Mouse (Mus musculus) limb, embryonic 11.5 days (tissue): ENCODE measurements around the gene Medag. TPM values are rescaled to one million over a fixed set of nuclear protein-coding genes. Genes with fewer than 3 reads are reported as not detected.
A peak's percentile ranks its signal among the peaks of the same experiment; 100 is the strongest.

ENCODE experiments used
- ATAC-seq: fragments of 200-750 bp; cut with Nextera tagmentation; 2 replicates; pipeline ENCODE4 v1.8.0; 2017; ENCODE audit warnings: low read depth; ENCODE audit not compliant: insufficient number of reproducible peaks, low FRiP score, low TSS enrichment
- DNase-seq: peaks from one replicate; pipeline ENCODE4 v3.0.0-alpha.2; 2015; ENCODE audit warnings: low spot score
- H3K27ac ChIP-seq: fragments of 300-500 bp; sonication (generic); replicated peaks from 2 replicates; pipeline ENCODE4 v1.5.1; 2014; ENCODE audit warnings: low read depth, mild to moderate bottlenecking, low read length
- H3K27me3 ChIP-seq: fragments of 300-500 bp; sonication (generic); 2 replicates; pipeline ENCODE4 v1.6.1; 2014; ENCODE audit warnings: mild to moderate bottlenecking, low read length, mixed read lengths; ENCODE audit not compliant: control insufficient read depth, insufficient read depth
- H3K36me3 ChIP-seq: fragments of 300-500 bp; sonication (generic); 2 replicates; pipeline ENCODE4 v1.6.1; 2014; ENCODE audit warnings: mild to moderate bottlenecking, low read length, moderate library complexity, mixed read lengths; ENCODE audit not compliant: control insufficient read depth, insufficient read depth
- H3K4me1 ChIP-seq: fragments of 300-500 bp; sonication (generic); 2 replicates; pipeline ENCODE4 v1.6.1; 2014; ENCODE audit warnings: low read length, mixed read lengths; ENCODE audit not compliant: control insufficient read depth, insufficient read depth
- H3K4me2 ChIP-seq: fragments of 300-500 bp; sonication (generic); 2 replicates; pipeline ENCODE4 v1.6.1; 2014; ENCODE audit warnings: low read depth, mild to moderate bottlenecking, moderate library complexity; ENCODE audit not compliant: severe bottlenecking
- H3K4me3 ChIP-seq: fragments of 300-500 bp; sonication (generic); 2 replicates; pipeline ENCODE4 v1.5.1; 2014; ENCODE audit warnings: low read depth, low read length
- H3K9ac ChIP-seq: fragments of 300-500 bp; sonication (generic); 2 replicates; pipeline ENCODE4 v1.6.1; 2014; ENCODE audit warnings: mild to moderate bottlenecking, low read length
- H3K9me3 ChIP-seq: fragments of 300-500 bp; sonication (generic); 2 replicates; pipeline ENCODE4 v1.6.1; 2016; ENCODE audit warnings: low read length; ENCODE audit not compliant: control insufficient read depth
- WGBS: fragments of 180-500 bp; shearing (Covaris S2); extraction: QIAGEN DNeasy Blood & Tissue Kit; methylation state at CpG from one replicate; pipeline ENCODE4 v1.1.7; 2014; 5-methylcytosine and 5-hydroxymethylcytosine counted together
- polyA plus RNA-seq: library from polyadenylated mRNA; unstranded; fragments of >200 nt; fragmentation: Nextera tagmentation; extraction: Ambion mirVana; gene quantifications from 2 replicates; pipeline ENCODE4 v1.2.1, GENCODE M21; 2014

Medag gene
- polyA plus RNA-seq: 0.32 and 0.50 TPM in 2 replicates

DNA sequence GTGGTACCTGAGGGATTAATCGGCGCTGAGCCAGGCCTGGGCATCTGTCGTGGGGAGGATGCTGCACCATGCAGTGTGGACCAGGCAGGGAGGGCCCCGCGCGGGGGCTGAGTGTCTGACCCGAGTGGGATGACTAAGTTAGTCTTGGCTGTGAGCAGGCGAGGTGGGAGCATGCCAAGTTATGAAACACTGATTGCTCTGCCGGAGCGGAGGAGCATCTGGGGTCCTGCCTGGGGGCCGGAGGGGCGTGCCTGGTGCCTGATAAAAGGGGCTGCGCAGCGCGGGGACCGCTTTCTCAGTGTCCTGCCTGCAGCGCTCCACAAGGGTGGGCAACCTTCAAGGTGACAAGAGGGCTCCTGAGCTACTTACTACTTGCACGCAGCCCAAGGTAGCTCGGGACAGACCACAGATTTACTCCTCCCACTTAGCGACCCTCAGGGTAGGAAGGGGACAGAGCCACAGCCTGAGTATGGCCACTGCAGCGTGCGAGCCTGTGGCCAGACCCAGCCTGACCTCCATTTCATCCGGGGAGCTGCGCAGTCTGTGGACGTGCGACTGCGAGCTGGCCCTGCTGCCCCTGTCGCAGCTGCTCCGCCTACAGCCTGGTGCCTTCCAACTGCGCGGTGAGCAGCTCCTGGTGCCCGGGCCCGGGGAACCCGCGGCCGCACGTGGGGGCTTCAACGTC, at the start of gene Medag:
Medag (plus strand) TSS at position 241 of the 685 bp plus-strand sequence.
- peak within 1 kb of the TSS; percentile 80 for H3K4me2 ChIP-seq
- H3K4me1 ChIP-seq: peaks cover 11% of the 10 kb centered on the region
- no peak within 1 kb of the TSS for H3K27ac ChIP-seq

DNA sequence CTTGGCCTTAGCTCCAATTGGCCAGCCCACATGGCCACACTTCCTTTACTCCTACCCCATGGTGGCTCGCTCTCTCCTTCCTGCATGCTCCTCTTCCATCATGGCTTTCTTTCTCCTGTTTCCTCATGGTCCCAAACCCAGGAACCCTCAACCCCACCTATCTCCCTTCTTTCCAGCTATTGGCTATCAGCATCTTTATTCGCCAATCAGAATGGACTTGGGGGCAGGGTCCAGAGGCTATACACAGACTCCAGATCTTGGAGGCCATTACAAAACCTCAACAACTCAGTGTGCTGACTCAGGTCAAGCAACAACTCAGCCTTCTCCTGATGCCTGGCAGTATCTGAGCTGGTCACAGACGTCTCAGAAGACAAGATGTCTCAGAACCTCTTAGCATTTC, 48.9 kb upstream of the Medag start:
- DNase-seq (no peak), ATAC-seq (no peak)
- Histone ChIP-seq H3K4me2 (no peak overlapping the region), H3K9me3 (peaks cover 4% of the 10 kb centered on the region; the same call in 1 of the 2 replicates), H3K36me3 (no peaks in the 10 kb centered on the region), H3K4me1 (no peaks in the 10 kb centered on the region), H3K4me3 (no peak overlapping the region), H3K27ac (no peak overlapping the region), H3K9ac (no peak overlapping the region), H3K27me3 (no peaks in the 10 kb centered on the region)
- 90% methylated on average over 3 of the region's 3 CpGs for WGBS

More for the DNA sequence above, at the start of gene Medag:
- 6% methylated on average over 38 of the region's 38 CpGs for WGBS
- 0 out of 2 replicates have a peak, but pooled peaks have one; percentile 51 for ATAC-seq
- Histone ChIP-seq H3K9ac (peak within 1 kb of the TSS; percentile 56), H3K9me3 (peaks cover 3% of the 10 kb centered on the region; the same call in 1 of the 2 replicates), H3K4me3 (peak within 1 kb of the TSS; percentile 28), H3K27me3 (peaks cover 11% of the 10 kb centered on the region), H3K36me3 (no peaks in the 10 kb centered on the region)
- DNase-seq: peak; percentile 60

DNA sequence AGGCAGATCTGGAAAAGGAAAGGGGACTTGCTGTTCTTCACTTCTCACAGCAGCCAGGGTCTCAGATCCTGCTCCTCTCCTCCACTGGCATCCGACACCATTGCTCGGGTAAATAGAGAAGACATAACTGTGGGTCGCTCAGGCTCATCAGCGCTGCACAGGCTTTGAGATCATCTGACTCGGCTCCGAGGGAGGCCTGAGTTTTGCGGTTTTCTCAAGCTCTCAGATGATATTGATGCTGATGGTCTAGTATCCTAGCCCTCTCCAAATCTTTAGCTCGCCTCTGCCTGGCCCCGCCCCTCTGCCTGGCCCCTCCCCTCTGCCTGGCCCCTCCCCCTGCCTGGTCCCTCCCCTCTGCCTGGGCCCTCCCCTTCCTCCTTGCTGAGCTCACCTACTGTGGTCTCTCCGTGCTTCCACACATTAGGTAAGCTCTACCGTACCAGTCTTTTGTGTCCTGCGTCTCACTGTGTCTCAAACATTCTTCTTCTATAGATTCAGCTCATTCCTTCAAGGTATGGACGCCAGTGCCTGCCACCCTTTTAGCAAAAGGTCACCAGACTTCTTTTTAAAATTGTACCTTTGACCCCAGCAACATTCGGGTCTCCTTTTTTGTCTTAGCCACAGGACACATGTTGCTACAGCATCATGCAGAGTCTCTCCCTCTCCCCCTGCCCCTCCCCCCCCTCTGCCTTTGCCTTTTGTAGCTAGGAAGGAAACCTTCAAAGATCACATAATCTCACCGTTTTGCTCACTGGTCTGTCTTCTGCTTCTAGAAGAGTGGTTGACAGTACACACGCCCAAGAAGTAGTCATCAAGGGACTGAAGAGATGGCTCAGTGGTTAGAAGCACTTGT, 47.4 kb upstream of the Medag start:
- DNase-seq: no peak
- Histone ChIP-seq H3K27ac (no peak overlapping the region), H3K9me3 (peaks cover 4% of the 10 kb centered on the region; the same call in 1 of the 2 replicates), H3K9ac (no peak overlapping the region), H3K4me2 (no peak overlapping the region), H3K4me1 (peaks cover 12% of the 10 kb centered on the region), H3K27me3 (no peaks in the 10 kb centered on the region), H3K4me3 (no peak overlapping the region), H3K36me3 (no peaks in the 10 kb centered on the region)
- 68% methylated on average over 16 of the region's 16 CpGs for WGBS
- no peak for ATAC-seq

DNA sequence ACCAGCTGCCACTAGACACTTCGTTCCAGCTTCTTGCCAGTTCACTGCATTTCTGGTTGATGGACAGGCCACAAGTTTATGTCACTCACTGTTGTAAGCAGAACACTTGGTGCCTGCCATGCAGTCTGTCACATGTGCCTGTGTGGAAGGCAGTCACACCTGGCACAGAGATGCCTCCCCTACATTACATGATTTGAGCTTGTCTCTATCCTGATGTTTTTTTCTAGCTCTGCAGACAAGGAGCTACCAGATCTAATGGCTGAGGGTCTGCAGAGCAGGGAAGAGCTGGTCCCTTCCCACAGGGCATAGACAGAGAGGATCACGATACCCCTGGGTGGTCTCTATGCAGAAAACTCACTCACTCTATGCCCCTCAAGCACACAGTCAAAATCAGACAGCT, 44.5 kb upstream of the Medag start:
- Histone ChIP-seq H3K9ac (no peak overlapping the region), H3K27me3 (no peaks in the 10 kb centered on the region), H3K4me2 (no peak overlapping the region), H3K4me3 (no peak overlapping the region), H3K36me3 (no peaks in the 10 kb centered on the region), H3K27ac (no peak overlapping the region), H3K9me3 (no peaks in the 10 kb centered on the region), H3K4me1 (peaks cover 13% of the 10 kb centered on the region)
- WGBS: 88% methylated on average over 2 of the region's 2 CpGs
- ATAC-seq: no peak
- DNase-seq: no peak

DNA sequence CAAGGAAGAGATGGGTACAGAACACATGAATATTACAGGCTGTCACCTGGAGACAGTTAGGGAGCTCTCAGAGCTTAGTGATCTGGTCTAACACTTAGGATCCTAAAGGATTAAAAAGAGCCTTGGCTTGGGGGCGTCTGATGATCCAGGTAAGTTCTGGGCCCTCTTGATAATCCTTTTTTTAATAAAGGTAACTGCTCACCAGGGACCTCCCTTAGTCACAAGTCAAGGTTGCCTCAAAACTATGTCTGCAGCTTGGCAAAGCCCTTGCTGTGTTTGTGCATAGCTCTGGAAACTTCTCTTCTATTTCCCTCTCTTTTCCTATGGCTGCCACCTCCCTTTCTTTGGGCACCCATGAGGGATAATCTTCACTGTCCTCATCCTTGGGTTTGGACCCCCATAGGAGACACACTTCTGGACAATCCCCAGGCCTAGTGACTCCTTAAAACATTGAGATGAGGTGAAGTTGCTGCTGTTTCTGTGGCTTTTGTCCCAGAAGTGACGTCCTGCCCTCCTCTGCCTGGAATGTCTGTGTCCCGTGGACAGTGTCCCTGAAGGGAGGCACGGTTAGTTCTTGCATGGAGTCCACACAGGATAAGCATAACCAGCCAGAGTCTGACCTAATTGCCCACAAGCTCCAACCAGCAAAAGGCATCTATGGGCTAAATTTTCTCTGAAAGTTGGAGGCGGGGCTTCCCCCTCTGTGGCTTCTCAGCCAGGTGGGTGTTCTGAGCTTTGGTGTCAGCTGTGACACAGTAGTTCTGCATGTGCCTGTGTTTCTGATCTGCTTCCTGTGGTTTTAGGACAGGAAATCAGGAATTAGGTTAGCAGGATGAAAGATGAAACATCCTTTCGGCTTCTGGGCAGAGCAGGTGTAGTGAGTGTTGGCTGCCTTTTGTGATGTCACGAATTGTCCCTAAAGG, 43.7 kb upstream of the Medag start:
- Histone ChIP-seq H3K27ac (no peak overlapping the region), H3K4me1 (peaks cover 13% of the 10 kb centered on the region), H3K27me3 (no peaks in the 10 kb centered on the region), H3K4me3 (no peak overlapping the region), H3K36me3 (no peaks in the 10 kb centered on the region), H3K9ac (no peak overlapping the region), H3K9me3 (no peaks in the 10 kb centered on the region), H3K4me2 (no peak overlapping the region)
- 53% methylated on average over 7 of the region's 7 CpGs for WGBS
- no peak for ATAC-seq
- DNase-seq: no peak

DNA sequence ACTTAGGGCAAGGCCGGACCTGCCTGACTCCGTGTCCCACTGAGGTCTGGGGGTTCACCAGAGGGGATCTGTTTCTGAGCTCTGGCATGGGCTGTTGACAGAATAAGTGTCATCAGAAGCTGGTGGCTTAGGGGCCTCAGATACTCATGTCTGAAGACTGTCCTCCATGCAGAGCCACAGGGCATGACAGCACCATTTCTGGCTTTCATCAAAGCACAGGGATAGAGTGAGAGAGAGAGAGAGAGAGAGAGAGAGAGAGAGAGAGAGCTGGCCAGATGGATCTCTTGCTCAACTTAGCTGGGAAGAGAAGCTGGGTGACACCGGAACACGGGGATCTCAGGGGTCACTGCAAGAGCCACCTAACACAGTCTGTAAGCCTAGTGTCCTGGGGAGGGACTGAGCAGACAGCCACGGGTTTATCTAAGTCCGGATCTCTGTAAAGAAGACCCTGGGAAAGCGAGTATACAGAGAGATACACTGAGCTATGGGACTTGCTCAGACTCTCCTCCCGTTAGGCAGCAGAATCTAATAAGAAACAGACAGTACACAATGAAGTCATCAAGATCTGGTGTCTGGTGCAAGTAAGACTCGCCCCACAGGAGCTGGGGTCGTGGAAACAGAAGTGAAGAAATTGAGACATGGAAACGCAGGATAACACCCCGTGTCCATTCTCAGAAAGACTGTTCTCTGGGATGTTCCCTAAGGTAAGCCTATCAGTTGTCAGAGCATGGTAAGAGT, 42.8 kb upstream of the Medag start:
- 33% methylated on average over 12 of the region's 12 CpGs for WGBS
- H3K4me3 ChIP-seq: no peak overlapping the region
- H3K9me3 ChIP-seq: no peaks in the 10 kb centered on the region
- no peak overlapping the region for H3K4me2 ChIP-seq
- no peaks in the 10 kb centered on the region for H3K36me3 ChIP-seq
- DNase-seq (no peak), ATAC-seq (no peak)
- no peak overlapping the region for H3K27ac ChIP-seq
- no peaks in the 10 kb centered on the region for H3K27me3 ChIP-seq
- H3K4me1 ChIP-seq: peaks cover 13% of the 10 kb centered on the region
- no peak overlapping the region for H3K9ac ChIP-seq

DNA sequence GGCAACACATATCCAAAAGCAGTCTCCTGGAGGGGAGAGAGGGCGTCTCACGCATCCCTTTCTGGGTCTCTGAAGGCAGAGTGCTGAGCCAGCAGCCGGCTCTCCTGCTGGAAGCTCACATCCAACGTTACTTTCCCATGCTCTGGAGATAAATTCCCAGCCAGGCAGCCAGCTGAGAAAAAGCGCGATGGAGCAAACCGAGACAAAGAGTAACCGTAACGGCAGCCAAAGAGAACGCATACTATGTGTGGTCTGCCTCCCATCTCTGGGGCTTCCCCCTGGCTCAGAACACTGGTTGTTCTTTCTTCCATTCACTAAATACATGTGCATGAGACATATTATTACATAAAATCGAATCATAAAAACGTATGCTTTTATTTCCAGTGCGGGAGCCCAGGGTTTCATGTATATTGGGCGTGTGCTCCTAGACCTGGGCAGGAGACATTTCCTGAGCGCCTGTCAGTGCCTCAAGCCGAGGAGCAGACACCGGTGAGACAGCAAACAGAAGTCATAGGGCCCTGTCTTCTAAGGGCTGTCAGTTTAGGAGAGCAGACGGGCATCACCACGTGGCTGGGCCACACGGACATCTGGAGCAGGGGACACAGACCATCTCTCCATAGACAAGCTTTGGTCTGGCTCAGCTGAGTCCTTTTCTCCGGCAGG, 42.0 kb upstream of the Medag start:
- H3K27ac ChIP-seq: no peak overlapping the region
- H3K4me1 ChIP-seq: peaks cover 13% of the 10 kb centered on the region
- no peaks in the 10 kb centered on the region for H3K9me3 ChIP-seq
- ATAC-seq: no peak
- WGBS: 79% methylated on average over 21 of the region's 21 CpGs
- no peak overlapping the region for H3K4me3 ChIP-seq
- no peaks in the 10 kb centered on the region for H3K36me3 ChIP-seq
- no peak for DNase-seq
- no peaks in the 10 kb centered on the region for H3K27me3 ChIP-seq
- H3K9ac ChIP-seq: no peak overlapping the region
- no peak overlapping the region for H3K4me2 ChIP-seq
